Mouse (Mus musculus) ovary, postnatal 10 days (tissue): ENCODE data around the gene Syne1.

Source experiments
- DNase-seq: peaks from one replicate; pipeline ENCODE4 v3.0.0; 2022; ENCODE audit warnings: low spot score

Syne1 gene

DNA sequence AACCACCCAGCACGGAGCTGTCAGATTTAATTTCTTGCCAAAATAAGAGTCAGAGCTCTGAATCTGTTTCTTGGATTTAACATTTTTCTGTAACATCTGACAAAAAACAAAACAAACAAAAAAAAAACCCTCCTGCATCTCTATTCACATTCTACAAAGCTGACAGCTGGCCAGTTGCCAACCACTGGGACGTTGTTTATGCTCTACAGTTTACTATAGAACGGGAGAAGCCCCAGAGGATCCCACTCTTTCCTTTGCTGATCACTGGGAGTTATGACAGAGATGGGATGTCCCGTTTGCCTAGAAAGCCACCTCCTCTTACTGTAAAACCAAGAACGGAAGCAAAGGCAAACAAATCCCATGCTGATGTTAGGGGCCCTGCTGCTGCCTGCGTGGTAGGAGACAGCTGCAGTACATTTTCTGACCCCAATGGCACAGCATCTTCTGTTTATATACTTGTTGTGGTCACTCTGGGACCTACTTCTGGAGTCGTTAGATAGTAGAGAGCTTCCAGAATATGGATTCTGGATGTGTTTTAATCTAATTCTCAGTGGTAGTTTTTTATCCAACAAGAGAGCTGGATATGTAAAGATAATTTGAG, 255.9 kb downstream of the Syne1 start:
- no peak for DNase-seq

DNA sequence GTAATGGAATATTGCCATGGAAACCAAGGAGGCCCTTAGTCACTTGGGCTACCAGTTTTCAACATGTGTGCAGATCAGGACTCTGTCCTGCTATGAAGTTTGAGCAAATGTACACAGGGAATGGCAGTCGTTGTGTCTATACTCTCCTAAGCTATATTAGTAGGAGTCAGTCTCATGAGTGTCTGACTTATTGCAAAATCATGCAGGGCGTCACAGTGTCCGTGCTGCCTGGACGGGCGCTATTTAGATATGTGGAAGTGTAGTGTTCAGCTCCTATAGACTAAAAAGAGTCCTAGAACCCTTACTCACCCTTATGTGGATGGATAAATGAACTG, 261.7 kb downstream of the Syne1 start:
- no peak for DNase-seq

DNA sequence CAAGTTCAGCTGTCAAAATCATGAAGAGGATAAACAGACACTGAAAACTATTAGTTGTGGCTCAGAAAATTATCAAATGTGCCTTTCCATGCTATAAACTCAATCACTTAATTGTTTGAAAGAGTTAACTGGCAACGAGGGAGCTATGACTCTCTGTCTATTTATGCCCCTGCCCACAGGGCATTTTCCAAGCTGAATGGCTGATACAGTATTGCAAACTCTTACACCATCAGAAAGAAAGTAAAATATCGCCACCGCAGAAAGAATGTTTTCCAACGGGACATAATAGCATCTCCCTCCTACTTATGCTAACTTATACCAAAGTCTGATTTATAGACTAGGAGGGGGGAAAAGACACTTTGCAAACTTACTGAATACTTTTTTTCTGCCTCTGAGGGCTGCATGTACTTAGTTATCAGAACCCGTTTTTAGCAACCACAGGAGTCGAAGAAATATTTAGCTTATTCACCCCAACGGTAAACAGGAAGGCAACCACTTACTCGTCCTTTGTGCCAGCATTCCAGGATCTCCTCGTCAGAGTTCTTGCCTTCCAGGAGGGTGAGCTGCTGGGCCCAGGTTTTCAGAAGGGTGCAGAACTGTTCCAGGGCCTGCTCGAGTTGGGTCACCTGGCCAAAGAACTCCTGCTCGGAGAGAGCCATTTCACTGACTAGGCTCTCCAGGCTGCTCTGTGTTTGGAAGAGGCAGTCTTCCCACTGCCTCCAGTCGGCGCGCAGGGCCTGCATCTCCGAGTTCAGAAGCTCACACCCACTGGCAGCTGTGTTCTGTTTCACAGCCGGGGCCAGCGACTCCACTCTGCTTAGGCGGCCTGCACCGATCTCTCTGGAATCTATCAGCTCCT, 262.3 kb downstream of the Syne1 start:
- peak; percentile 13 for DNase-seq

DNA sequence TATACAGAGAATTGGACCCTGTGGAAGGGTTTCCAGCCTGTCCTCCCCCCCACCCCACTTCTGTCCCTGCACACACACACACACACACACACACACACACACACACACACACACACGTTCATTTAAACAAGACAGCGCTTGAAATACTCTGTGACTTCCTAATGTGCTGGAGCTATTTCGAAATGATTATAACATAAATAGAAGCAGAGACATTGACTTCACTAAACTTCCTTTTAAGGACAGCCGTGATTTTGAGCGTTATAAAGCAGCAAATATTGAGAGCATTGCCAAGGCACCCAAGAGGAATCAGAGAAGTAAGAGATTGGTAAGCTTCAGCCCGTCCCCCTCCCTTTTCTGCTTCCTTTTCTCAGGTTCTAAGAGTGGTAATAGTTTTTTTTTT, 263.0 kb downstream of the Syne1 start:
- DNase-seq = no peak

DNA sequence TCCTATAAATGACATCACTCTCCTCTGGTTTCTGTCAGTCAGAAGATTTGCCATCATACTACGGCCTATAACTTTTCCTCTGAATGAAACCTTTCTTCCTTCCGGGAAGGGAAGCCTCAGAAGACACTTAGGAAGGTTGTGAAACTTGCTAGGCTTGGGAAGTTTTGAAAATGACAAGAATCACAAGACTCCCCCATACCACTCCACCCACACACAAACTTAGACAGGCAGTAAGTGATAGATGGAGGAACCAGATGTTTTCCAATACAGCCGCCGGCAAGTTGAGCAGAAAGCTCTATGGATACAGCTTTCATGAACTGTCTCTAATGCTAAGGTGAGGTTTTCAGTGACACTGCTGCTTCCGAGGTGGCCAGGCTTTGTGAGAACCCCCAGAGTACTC, 275.5 kb downstream of the Syne1 start:
- no peak for DNase-seq

DNA sequence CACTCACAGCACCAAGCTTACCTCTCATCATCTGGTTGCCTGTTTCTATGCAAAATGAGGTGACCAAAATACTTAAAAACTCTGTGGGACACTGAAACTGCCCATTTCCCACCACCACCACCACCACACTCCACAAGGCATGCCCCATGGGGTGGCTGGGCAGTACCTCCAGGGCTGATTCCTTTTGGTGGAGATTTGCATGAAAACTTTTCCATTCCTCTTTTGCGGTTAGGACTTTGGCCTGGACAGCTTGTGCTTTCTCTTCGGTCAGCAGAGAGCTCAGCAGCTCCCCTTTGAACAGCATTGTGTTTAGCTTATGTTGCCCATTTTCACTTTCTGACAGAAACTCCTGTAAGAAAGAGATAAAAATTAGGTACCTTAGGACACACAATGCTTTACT, 280.6 kb downstream of the Syne1 start:
- DNase-seq = no peak

DNA sequence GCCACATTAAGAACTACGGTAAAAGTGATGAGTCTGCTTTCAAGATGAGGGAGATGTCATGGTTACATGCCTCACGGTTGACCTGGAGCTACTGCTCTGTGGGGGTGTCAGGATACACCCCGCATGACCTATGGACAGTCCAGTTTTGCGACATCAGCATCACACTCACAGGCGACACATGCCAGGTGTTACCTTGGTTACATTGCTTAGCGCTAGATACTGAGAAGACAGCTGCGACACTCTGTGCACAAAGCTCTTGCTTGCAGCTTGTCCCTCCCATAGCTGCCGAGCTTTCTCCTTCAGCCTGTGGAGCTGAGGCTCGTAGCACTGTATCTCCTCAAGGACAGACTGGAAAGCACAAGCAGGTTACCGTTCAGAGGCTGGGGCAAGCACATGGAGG, 286.9 kb downstream of the Syne1 start:
- no peak for DNase-seq

DNA sequence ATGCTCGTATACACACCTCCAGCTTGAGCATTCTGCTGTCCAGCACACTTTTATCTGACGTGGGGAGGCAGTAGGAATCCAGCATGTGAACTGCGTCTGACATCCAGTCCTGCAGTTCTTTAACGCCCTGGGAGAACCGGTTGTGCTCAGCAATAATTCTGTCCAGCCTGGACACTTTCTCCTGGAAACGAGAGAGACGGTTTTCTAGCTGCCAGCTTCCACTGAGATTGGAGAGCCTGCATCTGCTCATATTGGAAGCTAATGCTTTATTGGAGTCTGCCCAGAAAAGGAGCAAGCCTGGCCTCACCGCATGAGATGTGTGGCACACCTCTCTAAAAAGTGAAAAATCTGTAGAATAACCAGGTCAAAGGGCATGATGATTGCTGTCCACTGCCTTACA, 288.6 kb downstream of the Syne1 start:
- no peak for DNase-seq

DNA sequence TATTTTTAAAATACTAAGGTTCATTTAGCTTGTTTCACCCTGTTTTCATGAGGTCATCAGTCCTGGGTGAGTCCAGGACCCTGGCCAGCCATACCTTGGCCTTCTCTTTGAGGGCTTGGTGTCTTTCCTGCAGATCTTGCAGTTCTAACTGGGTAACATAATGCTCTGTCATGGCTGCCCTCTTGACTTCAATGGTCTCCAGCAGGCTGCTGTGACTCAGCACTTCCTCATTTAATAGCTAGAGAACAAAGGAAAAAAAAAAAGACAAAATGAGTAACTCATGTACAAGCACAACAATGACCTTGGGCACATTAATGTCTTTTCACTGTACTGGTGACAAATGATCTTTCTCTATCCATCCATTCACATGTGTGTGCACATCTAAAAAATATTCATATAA, 294.6 kb downstream of the Syne1 start:
- no peak for DNase-seq

DNA sequence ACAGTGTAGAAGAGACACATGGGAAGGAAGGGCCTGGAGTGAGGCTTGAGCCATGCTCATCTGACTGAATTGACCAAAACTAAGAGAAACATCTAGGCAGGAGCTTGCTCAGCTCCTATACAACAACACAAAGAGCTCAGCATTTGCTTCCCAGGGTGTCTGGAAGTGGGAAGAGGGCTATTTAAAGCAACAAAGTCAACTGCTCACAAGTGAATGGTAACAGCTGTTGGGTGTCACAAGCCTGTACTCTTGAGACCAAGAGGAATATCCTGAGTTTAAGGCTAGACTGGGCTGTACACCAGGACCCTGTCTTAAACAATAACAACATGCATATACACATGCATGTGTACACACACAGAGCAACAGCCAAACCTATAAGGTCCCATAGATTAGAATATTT, 297.5 kb downstream of the Syne1 start:
- no peak for DNase-seq

DNA sequence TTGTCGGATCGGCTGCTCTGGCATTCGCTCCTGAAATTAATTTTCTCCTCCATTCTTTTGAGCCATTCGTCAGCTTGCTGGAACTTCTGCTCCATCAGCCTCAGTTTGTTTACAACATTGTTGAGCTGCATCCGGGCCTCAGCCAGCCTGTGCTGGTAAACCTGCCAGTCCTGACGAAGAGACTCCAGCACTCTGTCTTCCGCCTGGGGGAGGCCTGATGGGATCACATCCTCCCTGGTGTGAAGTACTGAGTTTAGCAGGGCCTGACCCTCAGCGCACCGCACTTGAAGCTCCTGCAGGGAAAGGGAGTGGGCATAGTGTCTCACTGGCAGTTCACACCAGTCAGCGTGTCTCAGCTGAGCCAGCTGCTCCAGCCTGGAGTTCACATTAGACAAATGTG, 300.6 kb downstream of the Syne1 start:
- no peak for DNase-seq

DNA sequence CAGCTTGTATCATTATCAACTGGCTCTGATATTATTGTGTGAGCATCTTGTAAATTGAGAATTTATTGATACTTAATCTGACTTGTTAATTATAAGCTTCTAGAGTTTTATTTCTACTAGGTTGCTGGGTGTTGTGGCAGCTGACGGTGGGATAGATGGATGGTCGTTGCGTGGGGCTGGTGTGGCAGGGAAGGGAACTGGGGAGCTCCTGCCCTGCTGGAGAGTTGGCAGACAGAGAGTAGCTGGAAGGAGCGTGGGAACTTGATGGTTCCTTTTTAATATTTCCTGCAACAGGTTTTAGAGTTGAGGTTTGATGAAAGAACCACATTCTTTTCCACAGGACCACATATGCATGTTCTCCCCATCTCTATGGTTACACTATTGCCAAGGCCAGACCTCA, 311.6 kb downstream of the Syne1 start:
- DNase-seq = no peak

DNA sequence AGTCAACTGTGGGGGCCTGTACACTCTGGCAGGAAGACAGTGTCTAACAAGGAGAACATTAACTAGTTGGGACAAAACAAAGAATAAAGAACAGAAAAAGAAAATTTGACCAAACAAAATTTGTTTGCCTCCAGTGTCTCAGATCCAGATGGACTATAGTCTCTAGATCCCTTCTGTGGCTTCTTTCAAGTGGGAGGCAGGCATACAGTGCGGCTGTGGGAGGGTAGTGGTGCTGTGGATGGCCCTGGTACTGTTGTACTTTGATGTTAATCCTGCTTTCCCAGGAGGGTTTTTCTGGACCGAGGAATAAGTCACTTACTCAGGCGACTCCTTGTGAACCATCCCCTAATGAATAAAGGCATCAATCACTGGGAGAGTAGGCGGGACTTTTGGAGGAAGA, 314.4 kb downstream of the Syne1 start:
- no peak for DNase-seq

DNA sequence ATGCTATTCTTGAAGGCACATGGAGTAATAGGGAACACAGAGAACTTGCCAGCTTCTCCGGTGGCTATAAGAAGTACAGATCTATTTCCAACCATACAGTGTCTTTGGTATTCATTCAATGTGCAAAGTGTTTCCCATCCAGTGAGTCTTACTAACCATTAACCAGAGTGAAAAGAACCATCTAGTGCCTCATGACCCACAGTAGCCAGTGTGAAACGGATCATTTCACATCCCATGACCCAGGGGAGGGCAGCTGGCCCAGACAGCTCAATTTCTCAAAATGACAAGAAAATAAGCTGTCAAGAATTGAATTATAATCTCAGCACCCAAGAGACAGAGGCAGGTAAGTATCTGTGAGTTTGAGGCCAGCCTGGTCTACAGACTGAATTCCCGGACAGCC, 315.1 kb downstream of the Syne1 start:
- DNase-seq = no peak

DNA sequence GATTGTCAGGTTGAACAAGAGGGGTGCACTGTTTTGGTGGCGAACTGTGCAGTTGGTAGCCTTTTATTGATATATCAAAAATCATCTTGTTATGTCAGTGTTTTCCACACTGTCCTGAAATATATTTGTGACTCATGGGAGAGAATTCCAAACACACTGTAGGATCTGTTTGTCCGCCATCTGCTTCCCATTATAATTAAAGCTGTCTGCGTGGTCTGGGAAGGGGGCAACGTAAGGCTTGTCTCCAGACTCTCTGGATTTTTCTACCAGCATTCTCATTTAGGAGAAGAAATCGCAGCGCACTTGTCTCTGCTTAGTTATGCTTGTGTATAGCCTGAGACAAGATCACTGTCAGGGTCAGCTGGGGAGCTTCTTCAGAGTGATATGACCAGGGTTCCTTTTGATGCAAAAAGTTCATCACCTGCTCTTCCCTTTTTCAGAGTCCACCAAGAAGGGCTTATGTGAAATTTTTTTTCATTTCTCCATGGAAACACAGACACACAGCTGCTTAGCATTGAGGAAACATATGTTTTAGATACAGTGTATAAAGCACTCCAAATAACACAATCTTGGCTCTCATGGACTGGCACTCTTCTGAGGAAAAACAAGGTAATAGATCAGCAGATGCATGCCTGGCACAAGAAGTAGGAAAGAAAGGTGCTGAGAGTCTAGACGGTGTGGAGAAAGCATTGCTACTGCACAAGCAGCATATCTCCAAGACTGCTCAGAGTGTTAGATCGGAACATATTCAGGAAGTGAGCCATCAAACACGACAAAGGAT, 316.4 kb downstream of the Syne1 start:
- no peak for DNase-seq

DNA sequence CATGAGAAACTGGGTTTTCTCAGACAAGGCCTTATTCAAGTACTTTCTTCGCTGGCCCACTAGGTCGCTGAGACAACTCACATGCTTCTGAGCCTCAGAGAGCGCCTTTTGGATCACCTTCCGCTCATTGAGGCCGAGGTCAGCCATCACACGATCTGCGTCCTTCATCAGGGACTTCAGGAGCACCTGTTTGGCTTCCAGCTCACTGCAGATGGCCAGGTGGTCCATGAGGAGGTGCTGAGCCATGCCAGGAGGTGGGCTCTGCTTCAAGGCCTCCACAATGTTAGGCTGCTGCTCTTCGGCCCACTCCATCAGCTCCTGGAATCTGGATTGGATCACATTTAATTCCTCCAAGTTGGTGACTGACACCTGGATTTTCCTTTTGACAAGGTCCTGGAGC, 322.2 kb downstream of the Syne1 start:
- DNase-seq = no peak

DNA sequence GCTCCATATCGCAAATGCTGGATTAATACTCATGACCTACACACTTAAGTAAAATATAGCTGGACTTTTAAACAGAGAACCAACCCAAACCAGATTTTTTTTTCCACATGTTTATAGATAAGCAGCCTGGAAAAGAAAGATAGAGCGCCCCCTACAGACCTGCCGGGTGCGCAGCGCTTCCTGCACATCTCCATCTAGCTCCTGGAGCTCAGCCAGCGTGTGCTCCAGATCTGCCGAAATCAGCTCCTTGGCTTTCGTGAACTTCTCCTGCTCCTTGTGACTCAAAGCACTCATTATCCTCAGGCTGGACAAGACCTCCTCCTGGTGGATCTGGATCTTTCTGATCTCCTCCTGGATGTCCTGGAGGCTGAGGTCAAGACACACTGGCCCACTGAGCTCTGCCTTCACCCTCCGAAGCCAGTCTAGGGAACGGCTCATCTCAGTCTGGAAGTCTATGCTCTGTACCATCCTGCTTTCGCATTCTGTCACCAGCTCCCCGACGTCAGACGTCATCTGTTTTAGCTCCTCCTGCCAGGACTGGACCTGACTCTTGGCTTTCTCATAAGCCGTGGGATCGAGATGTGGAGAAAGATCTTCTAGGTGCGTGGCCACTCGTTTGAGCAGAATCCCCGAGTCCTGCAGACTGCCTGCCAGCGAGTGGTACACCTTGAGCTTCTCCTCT, 323.7 kb downstream of the Syne1 start:
- DNase-seq = no peak

DNA sequence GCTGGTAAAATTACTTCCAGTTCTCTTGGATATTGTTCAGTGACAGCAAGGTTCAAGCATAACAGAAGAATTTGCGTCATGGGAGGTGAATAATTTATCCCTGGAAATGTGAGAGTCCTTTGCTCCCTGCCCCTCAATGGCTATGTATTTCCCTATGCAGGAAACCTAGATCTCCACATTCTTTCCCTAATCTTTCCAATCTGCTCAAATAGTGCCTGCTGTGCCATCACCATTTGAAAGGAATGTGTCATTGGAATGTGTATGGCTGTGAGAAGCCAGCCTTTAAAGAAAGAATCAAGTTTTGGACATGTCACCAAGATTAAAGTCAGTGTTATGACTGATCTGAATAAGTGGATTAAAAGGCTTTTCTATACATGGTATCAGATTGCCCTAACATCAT, 335.3 kb downstream of the Syne1 start:
- no peak for DNase-seq

DNA sequence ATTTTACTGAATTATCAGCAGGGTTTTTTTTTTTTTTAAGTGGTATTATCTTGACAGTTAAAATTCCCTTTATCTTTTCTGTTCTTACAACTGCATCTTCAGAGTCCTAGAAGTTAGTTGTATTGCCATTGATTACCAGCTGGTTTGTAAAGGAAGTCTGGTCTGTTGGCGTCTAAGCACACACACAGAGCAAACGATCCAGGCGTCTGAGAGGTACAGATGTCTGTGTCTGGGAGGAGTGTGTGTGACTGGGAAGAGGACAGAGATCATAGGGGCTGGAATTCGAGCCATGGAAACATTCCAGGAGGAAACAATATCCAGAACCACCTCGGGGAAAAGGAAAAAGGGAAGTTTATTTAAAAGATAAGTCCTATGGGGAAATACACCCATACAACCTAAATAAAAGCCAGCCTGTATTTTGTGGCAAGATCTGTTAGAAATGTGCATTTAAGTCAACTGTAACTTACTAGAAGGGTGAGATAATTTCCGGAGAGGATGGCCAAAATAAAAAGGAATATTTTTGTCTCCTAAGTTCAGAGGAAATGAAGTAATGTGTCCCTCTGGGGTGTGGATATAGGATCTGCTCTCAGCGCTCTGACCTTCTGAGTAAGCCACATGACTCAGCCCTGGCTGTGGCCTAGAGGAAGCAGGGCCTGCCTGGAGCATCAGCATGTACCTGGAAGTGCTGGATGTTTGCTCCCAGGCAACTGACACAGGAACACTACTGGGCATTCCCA, 343.2 kb downstream of the Syne1 start:
- DNase-seq = no peak

DNA sequence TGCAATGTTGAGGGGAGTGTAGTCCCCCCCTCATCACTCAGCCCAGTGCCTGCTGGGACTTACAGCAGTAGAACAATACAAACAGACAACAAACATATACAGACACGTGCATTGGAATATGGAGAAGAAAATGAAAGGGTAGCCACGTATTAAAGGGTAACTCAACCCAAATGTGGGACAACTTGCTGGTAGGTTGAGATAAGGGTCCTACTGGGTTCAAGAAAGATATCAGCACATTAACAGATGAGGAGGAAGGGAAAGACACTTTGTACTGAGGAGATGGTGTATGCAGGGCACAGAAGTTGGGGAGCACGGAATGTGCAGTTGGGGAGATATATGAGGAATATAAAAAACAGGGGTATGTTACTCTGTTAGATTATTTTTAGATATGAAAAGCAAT, 345.3 kb downstream of the Syne1 start:
- no peak for DNase-seq

DNA sequence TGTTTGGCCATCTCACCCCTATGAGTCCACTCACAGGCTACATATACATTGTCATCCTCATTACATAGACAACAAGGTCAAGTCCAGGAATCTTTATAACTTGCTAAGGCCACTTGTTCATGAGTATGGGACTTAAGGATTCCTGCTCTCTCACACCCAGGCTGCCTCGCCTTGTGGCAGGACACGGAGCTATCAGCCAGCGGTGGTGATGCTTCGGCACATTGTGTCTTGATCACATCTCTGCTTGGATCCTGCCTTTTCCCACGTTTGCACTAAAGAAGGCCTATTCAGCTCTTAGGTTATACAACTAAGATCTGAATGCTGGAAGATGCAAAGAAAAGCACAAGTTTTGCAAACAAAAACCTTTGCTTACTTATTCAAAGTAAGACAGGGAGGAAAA, 345.7 kb downstream of the Syne1 start:
- no peak for DNase-seq

DNA sequence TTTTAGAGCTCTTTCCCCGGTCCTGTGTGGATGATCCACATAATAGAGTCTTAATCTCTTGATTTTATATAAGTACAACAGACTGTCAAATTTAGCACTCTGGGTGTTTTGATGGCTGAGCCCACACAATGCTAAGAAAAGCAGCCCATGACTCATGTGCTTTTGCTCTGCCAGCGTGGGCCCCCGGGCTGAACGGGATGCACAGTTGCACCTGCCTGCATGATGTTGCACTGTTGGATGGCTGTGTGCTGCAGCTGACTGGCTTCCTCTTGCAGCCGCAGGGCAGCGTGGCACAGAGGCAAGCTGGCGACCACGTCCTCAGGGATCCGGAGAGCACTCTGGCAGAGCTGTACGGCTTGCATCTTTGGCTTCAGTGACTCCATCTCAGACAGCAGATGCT, 347.4 kb downstream of the Syne1 start:
- DNase-seq = no peak
